Mouse (Mus musculus): ENCODE data around the gene Pop7. TPM values are rescaled to one million over a fixed set of nuclear protein-coding genes. Genes with fewer than 3 reads are reported as not detected.
A peak's percentile ranks its signal among the peaks of the same experiment; 100 is the strongest.

Pop7 gene
- polyA plus RNA-seq, 1 experiment = 70.0 TPM

- Histone ChIP-seq H3K4me1 (peaks cover 29% of the 10 kb centered on the region), H3K4me3 (replicated peaks) (no peak overlapping the region), H3K27me3 (replicated peaks) (peaks cover 15% of the 10 kb centered on the region), H3K36me3 (replicated peaks; ENCODE audit: low read length) (peaks cover 4% of the 10 kb centered on the region), H3K9me3 (peaks cover 7% of the 10 kb centered on the region)
- TF ChIP-seq GATA1 (IDR thresholded peaks at IDR 0.05; ENCODE audit: borderline replicate concordance, low read length) (no peak), FLI1 (IDR thresholded peaks at IDR 0.05; ENCODE audit: low read length) (no peak)
These were observed 33.0 kb upstream of the Pop7 start for GRCm38 (mm10) chr5:137535318-137535717.

- H3K4me1 ChIP-seq = peaks cover 35% of the 10 kb centered on the region
- peak overlapping the region; percentile 11 for H3K4me3 ChIP-seq (replicated peaks)
- no peak for TF ChIP-seq FLI1 (IDR thresholded peaks at IDR 0.05; ENCODE audit: low read length)
- no peak for TF ChIP-seq GATA1 (IDR thresholded peaks at IDR 0.05; ENCODE audit: borderline replicate concordance, low read length)
- peaks cover 7% of the 10 kb centered on the region for H3K9me3 ChIP-seq
- peaks cover 10% of the 10 kb centered on the region for H3K36me3 ChIP-seq (replicated peaks; ENCODE audit: low read length)
- peaks cover 15% of the 10 kb centered on the region for H3K27me3 ChIP-seq (replicated peaks)
These were observed 32.4 kb upstream of the Pop7 start for GRCm38 (mm10) chr5:137534762-137535161.

- Histone ChIP-seq H3K27me3 (replicated peaks) (peaks cover 9% of the 10 kb centered on the region), H3K4me1 (peaks cover 50% of the 10 kb centered on the region), H3K9me3 (peaks cover 7% of the 10 kb centered on the region), H3K4me3 (replicated peaks) (peak within 1 kb of the TSS; percentile 99), H3K36me3 (replicated peaks; ENCODE audit: low read length) (peaks cover 25% of the 10 kb centered on the region)
- no peak for TF ChIP-seq GATA1 (IDR thresholded peaks at IDR 0.05; ENCODE audit: borderline replicate concordance, low read length)
- no peak for TF ChIP-seq FLI1 (IDR thresholded peaks at IDR 0.05; ENCODE audit: low read length)
These were observed 31.0 kb upstream of the Pop7 start, which contains the start of the genes Epo and Gnb2 for GRCm38 (mm10) chr5:137533117-137533827. Epo (minus strand) TSS chr5:137533242. Gnb2 (minus strand) TSS chr5:137533510.

GRCm38 (mm10) chr5:137532808-137533116, 30.4 kb upstream of the Pop7 start:
- Histone ChIP-seq H3K4me3 (replicated peaks) (peak overlapping the region; percentile 99), H3K27me3 (replicated peaks) (peaks cover 8% of the 10 kb centered on the region), H3K36me3 (replicated peaks; ENCODE audit: low read length) (peaks cover 30% of the 10 kb centered on the region), H3K4me1 (peaks cover 53% of the 10 kb centered on the region), H3K9me3 (peaks cover 7% of the 10 kb centered on the region)
- TF ChIP-seq FLI1 (IDR thresholded peaks at IDR 0.05; ENCODE audit: low read length) (no peak), GATA1 (IDR thresholded peaks at IDR 0.05; ENCODE audit: borderline replicate concordance, low read length) (no peak)

- H3K27me3 ChIP-seq (replicated peaks) = peaks cover 7% of the 10 kb centered on the region
- TF ChIP-seq FLI1 (IDR thresholded peaks at IDR 0.05; ENCODE audit: low read length) (no peak), GATA1 (IDR thresholded peaks at IDR 0.05; ENCODE audit: borderline replicate concordance, low read length) (no peak)
- H3K36me3 ChIP-seq (replicated peaks; ENCODE audit: low read length) = peaks cover 35% of the 10 kb centered on the region
- H3K9me3 ChIP-seq = peaks cover 7% of the 10 kb centered on the region
- peak overlapping the region; percentile 99 for H3K4me3 ChIP-seq (replicated peaks)
- peaks cover 54% of the 10 kb centered on the region for H3K4me1 ChIP-seq
These were observed 30.0 kb upstream of the Pop7 start for GRCm38 (mm10) chr5:137532131-137532807.

- Histone ChIP-seq H3K9me3 (peaks cover 4% of the 10 kb centered on the region), H3K36me3 (replicated peaks; ENCODE audit: low read length) (peaks cover 41% of the 10 kb centered on the region), H3K4me1 (peaks cover 54% of the 10 kb centered on the region), H3K27me3 (replicated peaks) (peaks cover 3% of the 10 kb centered on the region), H3K4me3 (replicated peaks) (peak overlapping the region; percentile 99)
- TF ChIP-seq GATA1 (IDR thresholded peaks at IDR 0.05; ENCODE audit: borderline replicate concordance, low read length) (no peak), FLI1 (IDR thresholded peaks at IDR 0.05; ENCODE audit: low read length) (no peak)
These were observed 29.3 kb upstream of the Pop7 start for GRCm38 (mm10) chr5:137531414-137532130.

- Histone ChIP-seq H3K4me1 (peaks cover 54% of the 10 kb centered on the region), H3K9me3 (no peaks in the 10 kb centered on the region)
- TF ChIP-seq GATA1 (IDR thresholded peaks at IDR 0.05; ENCODE audit: borderline replicate concordance, low read length) = no peak
- no peak for TF ChIP-seq FLI1 (IDR thresholded peaks at IDR 0.05; ENCODE audit: low read length)
These were observed 28.5 kb upstream of the Pop7 start for GRCm38 (mm10) chr5:137530588-137531413.

GRCm38 (mm10) chr5:137530075-137530474, 27.8 kb upstream of the Pop7 start:
- Histone ChIP-seq H3K36me3 (replicated peaks; ENCODE audit: low read length) (peaks cover 56% of the 10 kb centered on the region), H3K27me3 (replicated peaks) (no peaks in the 10 kb centered on the region), H3K4me3 (replicated peaks) (peak overlapping the region; percentile 99), H3K4me1 (peaks cover 49% of the 10 kb centered on the region), H3K9me3 (no peaks in the 10 kb centered on the region)
- no peak for TF ChIP-seq FLI1 (IDR thresholded peaks at IDR 0.05; ENCODE audit: low read length)
- no peak for TF ChIP-seq GATA1 (IDR thresholded peaks at IDR 0.05; ENCODE audit: borderline replicate concordance, low read length)

More at GRCm38 (mm10) chr5:137530588-137531413, 28.5 kb upstream of the Pop7 start:
- Histone ChIP-seq H3K36me3 (replicated peaks; ENCODE audit: low read length) (peaks cover 49% of the 10 kb centered on the region), H3K27me3 (replicated peaks) (no peaks in the 10 kb centered on the region), H3K4me3 (replicated peaks) (peak overlapping the region; percentile 99)
